Mouse (Mus musculus) sigmoid colon, adult 10 weeks (tissue): Measurements from ENCODE around the gene Rer1. TPM values are rescaled to one million over a fixed set of nuclear protein-coding genes. Genes with fewer than 3 reads are reported as not detected.

ENCODE experiments used
- polyA plus RNA-seq: library from polyadenylated mRNA; stranded (reverse); fragments of 350-450 nt; fragmentation: Illumina TruSeq; extraction: RNeasy Lipid Tissue Mini Kit (QIAGEN cat#74804); gene quantifications from one replicate; pipeline ENCODE4 v1.2.3, GENCODE M21; 2014; ENCODE audit warnings: low read depth, low replicate concordance

Rer1 gene
- 226 TPM for polyA plus RNA-seq

DNA sequence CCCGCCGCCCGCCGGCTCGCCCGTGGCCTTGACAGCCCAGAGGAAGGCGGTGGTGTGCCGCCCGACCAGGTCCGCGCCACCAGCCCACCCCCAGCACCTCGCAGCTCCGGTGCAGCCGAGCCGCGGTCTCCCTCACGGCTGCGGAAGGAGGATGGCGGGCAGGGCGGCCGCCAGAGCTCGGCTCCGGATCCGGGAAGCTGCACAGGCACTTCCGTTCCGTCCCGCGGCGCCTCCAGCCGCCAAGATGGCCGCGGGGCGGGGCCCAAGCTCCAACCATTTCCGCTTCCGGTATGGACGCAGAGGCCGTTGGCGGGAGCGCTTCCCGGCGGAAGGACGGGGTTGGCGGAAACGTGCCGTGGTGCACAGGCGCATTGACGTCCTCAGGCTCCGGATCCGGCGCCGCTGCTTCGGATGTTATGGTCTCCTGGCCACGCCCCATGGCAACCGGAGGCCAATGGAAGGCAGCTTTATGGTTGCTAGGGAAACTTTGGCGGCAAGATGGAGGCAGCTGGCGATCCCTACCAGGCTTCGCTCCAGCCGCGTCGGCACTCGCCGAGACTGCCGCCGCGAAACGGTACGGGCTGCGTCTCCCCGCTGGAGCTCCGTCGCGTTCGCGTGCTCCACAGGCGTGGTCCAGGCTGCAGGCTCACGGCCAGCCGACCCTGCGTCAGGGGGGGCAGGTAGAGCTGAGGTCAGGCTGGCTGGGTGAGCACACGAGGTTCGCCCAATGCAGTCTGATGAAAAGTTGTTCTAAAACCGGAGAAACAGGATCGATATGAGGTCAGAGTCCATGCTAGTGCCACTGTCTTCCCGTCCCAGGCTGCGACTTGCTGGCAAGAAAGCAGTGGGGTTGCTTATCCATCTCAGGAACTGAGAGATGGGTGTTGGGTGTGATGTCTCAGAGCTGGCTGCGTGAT lies at the start of gene Rer1, which contains the start of gene Morn1:
TSS of gene Rer1 (minus strand) at position 275 of the 917 bp plus-strand sequence.
TSS of gene Morn1 (plus strand) at position 470 of the 917 bp plus-strand sequence.

DNA sequence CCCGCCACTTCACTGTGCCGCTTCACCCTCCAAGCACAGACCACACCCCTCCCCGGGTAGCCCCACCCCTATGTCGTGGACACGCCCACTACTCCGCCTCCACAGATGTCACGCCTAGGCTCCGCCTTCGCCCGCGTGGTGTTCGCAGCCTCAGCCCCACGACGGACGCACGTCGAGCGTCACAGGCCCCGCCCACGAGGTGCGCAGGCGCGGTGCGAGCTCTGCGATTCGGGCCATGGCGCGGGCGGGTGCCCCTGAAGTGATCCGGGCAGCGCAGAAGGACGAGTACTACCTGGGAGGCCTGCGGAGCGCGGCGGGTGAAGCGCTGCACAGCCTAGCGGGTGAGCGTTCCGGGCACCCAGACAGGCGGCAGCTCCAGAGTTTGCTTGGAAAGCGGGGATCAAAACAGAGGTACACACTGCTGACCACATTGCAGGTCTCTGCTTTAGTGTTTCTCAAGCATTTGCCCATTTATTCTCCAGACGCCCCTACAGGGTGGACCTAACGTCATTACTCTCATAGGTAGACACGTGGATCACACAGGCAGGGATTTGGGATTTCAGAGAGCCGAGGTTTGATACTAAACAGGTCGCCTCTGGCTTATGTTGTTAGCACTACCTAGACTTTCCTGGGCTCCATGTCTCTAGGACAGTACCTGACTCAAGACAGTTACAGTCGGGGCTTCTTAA lies 19.2 kb downstream of the Rer1 start, which contains the start of gene Pex10:
TSS of gene Pex10 (plus strand) at position 183 of the 689 bp plus-strand sequence.

DNA sequence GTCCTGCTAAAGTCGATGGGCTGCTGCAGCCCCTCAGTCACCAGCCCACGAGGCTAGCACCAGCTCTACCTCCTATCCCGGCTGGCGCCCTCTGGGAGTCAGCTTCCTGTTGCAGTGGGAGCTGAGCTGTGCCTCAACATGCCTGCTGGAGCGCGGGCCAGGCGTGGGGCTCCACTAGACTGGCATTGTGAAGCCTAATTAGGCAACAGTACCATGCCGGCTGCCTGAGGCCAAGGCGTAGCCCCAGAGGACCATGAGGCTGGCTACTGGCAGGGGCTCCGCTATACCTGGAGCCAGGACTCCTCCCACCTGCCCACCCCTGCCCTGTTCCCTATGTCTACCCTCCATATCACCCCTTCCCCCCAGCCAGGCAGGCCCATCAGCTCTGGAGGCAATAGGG lies 29.5 kb downstream of the Rer1 start, which contains the start of gene Plch2:
TSS of gene Plch2 (minus strand) at position 61 of the 400 bp plus-strand sequence.

Other genes starting within 250 kb of the Rer1 start
- not detected for gene Ttc34, start 248.9 kb downstream of the Rer1 start, polyA plus RNA-seq
- not detected for gene Mmel1, start 216.8 kb downstream of the Rer1 start, polyA plus RNA-seq
- not detected for gene Fam213b, start 187.2 kb downstream of the Rer1 start, polyA plus RNA-seq
- 1.1 TPM for gene Tnfrsf14, start 157.8 kb downstream of the Rer1 start, polyA plus RNA-seq
- gene Hes5, start 125.5 kb downstream of the Rer1 start, polyA plus RNA-seq = not detected
- gene Pank4, start 122.3 kb downstream of the Rer1 start, polyA plus RNA-seq = 4.2 TPM
- 2.7 TPM for gene Plch2, start 29.6 kb downstream of the Rer1 start, polyA plus RNA-seq
- 2.3 TPM for gene Pex10, start 19.4 kb downstream of the Rer1 start, polyA plus RNA-seq
- gene Morn1, start 195 bp upstream of the Rer1 start, polyA plus RNA-seq = 2.0 TPM
- 52.3 TPM for gene Ski, start 136.2 kb upstream of the Rer1 start, polyA plus RNA-seq
- gene Faap20, start 163.4 kb upstream of the Rer1 start, polyA plus RNA-seq = 0.50 TPM